Mouse (Mus musculus): Measurements from ENCODE around the gene Gm9817. TPM values are rescaled to one million over a fixed set of nuclear protein-coding genes. Genes with fewer than 3 reads are reported as not detected.

The Gm9817 gene
- polyA plus RNA-seq, 1 experiment = not detected

DNA sequence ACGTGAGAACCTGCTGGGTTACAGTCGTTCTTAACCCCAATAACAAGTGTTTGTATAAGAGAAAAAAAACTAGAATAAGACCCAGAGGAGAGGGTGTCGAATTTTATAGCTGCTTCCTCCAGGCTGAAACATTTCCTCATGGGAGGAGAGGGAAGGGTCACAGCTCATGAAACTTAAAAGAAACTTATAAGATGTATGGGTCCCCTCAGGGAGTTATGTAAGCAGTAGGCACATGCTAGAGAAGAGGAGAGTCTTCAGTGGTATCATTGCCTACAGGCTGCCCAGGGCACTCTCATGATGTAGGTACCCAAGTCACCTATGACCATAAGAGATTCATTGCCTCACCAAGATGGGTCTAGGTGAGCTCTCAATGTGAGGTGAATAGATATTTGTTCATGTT is 28.0 kb downstream of the Gm9817 start:
- H3K4me1 ChIP-seq (ENCODE audit: control insufficient read depth, insufficient read depth, insufficient read length) = peaks cover 4% of the 10 kb centered on the region; the same call in 1 of the 2 replicates
- H3K27ac ChIP-seq (ENCODE audit: insufficient read depth, low read length) = no peak overlapping the region
- no peaks in the 10 kb centered on the region for H3K27me3 ChIP-seq (ENCODE audit: control insufficient read depth, insufficient read depth, low read length)
- no peaks in the 10 kb centered on the region for H3K36me3 ChIP-seq (ENCODE audit: control insufficient read depth, insufficient read depth, low read length)
- no peak overlapping the region for H3K4me3 ChIP-seq (ENCODE audit: extremely low read depth, insufficient read depth, insufficient read length)
- no peak for DNase-seq (ENCODE audit: low read depth in 1 of 2, low spot score in 2 of 2)
- TF ChIP-seq CTCF (IDR thresholded peaks at IDR 0.05; ENCODE audit: extremely low read depth, insufficient read depth, insufficient read length, insufficient replicate concordance) = no peak
- no peak for TF ChIP-seq POLR2A (IDR thresholded peaks at IDR 0.05; ENCODE audit: low read depth, low read length)
- WGBS = 79% methylated on average over 3 of the region's 3 CpGs

DNA sequence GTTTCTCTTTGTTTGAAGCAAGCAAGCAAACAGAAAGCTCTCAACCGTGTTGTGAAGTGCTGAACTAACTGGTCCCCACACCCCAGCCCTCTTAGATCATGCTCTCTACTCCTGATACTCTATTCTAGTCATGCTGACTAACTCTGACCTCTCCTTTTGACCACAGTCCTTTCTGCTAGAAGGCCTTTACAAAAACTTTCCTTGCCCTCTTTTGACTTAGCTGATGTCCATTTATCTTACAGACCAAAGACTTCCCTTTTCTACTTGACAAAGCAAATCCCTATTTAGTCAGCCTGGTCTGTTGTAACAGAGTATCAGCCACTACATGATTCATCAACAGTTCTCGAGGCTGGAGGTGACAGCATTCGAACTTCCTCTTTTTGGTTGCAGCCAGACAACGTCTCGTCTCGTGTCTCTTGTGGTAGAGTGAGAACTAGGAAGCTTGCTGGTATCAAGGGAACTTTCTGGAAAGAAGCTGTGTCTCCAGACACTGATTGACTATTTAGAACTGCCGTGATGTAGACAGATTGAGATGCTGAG is 30.4 kb downstream of the Gm9817 start:
- Histone ChIP-seq H3K36me3 (ENCODE audit: control insufficient read depth, insufficient read depth, low read length) (no peaks in the 10 kb centered on the region), H3K27ac (ENCODE audit: insufficient read depth, low read length) (no peak overlapping the region), H3K4me3 (ENCODE audit: extremely low read depth, insufficient read depth, insufficient read length) (no peak overlapping the region), H3K4me1 (ENCODE audit: control insufficient read depth, insufficient read depth, insufficient read length) (peaks cover 4% of the 10 kb centered on the region; the same call in 1 of the 2 replicates), H3K27me3 (ENCODE audit: control insufficient read depth, insufficient read depth, low read length) (no peaks in the 10 kb centered on the region)
- 9% methylated on average over 7 of the region's 7 CpGs for WGBS
- DNase-seq (ENCODE audit: low read depth in 1 of 2, low spot score in 2 of 2) = peak; percentile 40 to 51
- TF ChIP-seq CTCF (IDR thresholded peaks at IDR 0.05; ENCODE audit: extremely low read depth, insufficient read depth, insufficient read length, insufficient replicate concordance) (no peak), POLR2A (IDR thresholded peaks at IDR 0.05; ENCODE audit: low read depth, low read length) (no peak)

DNA sequence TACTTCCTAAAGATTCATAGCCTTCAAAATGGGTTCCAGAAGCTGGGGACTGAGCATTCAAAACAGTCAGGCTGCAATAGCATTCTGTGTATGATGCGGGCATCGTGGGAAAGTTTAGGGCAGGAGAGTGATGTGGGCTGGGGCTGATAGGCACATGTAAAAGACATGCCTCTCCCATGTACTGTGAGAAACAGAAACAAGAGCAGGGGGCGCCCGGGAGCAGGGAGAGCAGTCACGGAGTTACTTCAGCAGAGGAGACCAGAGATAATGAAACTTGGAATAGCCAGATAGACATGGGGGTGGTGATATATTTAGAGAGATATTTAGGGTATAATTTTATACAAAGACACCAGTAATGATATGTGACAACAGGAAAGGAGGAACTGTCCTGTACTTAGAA is 39.9 kb downstream of the Gm9817 start:
- Histone ChIP-seq H3K4me1 (ENCODE audit: control insufficient read depth, insufficient read depth, insufficient read length) (no peaks in the 10 kb centered on the region), H3K27ac (ENCODE audit: insufficient read depth, low read length) (no peak overlapping the region), H3K4me3 (ENCODE audit: extremely low read depth, insufficient read depth, insufficient read length) (no peak overlapping the region), H3K27me3 (ENCODE audit: control insufficient read depth, insufficient read depth, low read length) (no peaks in the 10 kb centered on the region), H3K36me3 (ENCODE audit: control insufficient read depth, insufficient read depth, low read length) (no peaks in the 10 kb centered on the region)
- TF ChIP-seq POLR2A (IDR thresholded peaks at IDR 0.05; ENCODE audit: low read depth, low read length) = no peak
- no peak for TF ChIP-seq CTCF (IDR thresholded peaks at IDR 0.05; ENCODE audit: extremely low read depth, insufficient read depth, insufficient read length, insufficient replicate concordance)
- 88% methylated on average over 5 of the region's 5 CpGs for WGBS
- DNase-seq (ENCODE audit: low read depth in 1 of 2, low spot score in 2 of 2) = no peak

DNA sequence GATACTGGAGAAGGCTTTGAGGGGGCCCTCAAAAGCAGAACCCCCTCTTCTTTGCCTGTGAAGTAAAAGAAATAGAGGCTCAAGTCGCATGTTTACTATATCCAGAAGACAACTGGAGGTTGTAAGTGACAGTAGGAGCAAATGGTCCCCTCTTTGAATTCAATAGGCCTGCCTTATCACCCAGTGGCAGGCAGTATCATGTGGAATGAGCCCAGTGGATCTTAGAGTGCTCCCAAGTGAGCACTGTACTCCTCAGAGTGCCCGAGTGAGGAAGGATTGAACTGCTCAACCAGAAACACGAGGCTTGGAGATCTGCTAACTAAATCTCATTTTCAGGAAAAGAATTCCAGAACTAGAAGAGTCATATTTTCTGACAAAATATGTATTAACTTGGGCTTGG is 40.3 kb downstream of the Gm9817 start:
- Histone ChIP-seq H3K4me1 (ENCODE audit: control insufficient read depth, insufficient read depth, insufficient read length) (no peaks in the 10 kb centered on the region), H3K36me3 (ENCODE audit: control insufficient read depth, insufficient read depth, low read length) (no peaks in the 10 kb centered on the region), H3K4me3 (ENCODE audit: extremely low read depth, insufficient read depth, insufficient read length) (no peak overlapping the region), H3K27ac (ENCODE audit: insufficient read depth, low read length) (no peak overlapping the region), H3K27me3 (ENCODE audit: control insufficient read depth, insufficient read depth, low read length) (no peaks in the 10 kb centered on the region)
- no peak for TF ChIP-seq POLR2A (IDR thresholded peaks at IDR 0.05; ENCODE audit: low read depth, low read length)
- no peak for TF ChIP-seq CTCF (IDR thresholded peaks at IDR 0.05; ENCODE audit: extremely low read depth, insufficient read depth, insufficient read length, insufficient replicate concordance)
- WGBS = 77% methylated on average over 3 of the region's 3 CpGs
- no peak for DNase-seq (ENCODE audit: low read depth in 1 of 2, low spot score in 2 of 2)

Other genes with a start within 250 kb of the Gm9817 start
- 28.3 and 34.8 TPM in 2 replicates for gene Dtnbp1, start 76.5 kb upstream of the Gm9817 start, polyA plus RNA-seq (2012; rRNA removed)